Mouse (Mus musculus) lung, postnatal 36 days (tissue): ENCODE results near the gene Prop1.

Experiments used
- DNase-seq: peaks from one replicate; pipeline ENCODE4 v3.0.0; 2022; ENCODE audit warnings: mixed read lengths

The Prop1 gene

GRCm38 (mm10) chr11:50953665-50954064 is at the start of gene Prop1:
Gene Prop1, minus strand, starts transcription at chr11:50953765.
- no peak for DNase-seq

GRCm38 (mm10) chr11:51003296-51003695 is 49.7 kb upstream of the Prop1 start, which contains the start of gene Olfr51:
Gene Olfr51, plus strand, starts transcription at chr11:51003596.
- no peak for DNase-seq

- no peak for DNase-seq
These were observed 28.1 kb upstream of the Prop1 start, which contains the start of gene Olfr1377 for GRCm38 (mm10) chr11:50981667-50982066. Gene Olfr1377, plus strand, starts transcription at chr11:50981967.

- no peak for DNase-seq
These were observed 23.7 kb upstream of the Prop1 start for GRCm38 (mm10) chr11:50977216-50977615.

- no peak for DNase-seq
These were observed 12.7 kb upstream of the Prop1 start, which contains the start of gene Olfr1378 for GRCm38 (mm10) chr11:50966230-50966629. Gene Olfr1378, plus strand, starts transcription at chr11:50966530.

- DNase-seq: peak; percentile 21
These were observed 11.3 kb upstream of the Prop1 start for GRCm38 (mm10) chr11:50964886-50965285.

DNA sequence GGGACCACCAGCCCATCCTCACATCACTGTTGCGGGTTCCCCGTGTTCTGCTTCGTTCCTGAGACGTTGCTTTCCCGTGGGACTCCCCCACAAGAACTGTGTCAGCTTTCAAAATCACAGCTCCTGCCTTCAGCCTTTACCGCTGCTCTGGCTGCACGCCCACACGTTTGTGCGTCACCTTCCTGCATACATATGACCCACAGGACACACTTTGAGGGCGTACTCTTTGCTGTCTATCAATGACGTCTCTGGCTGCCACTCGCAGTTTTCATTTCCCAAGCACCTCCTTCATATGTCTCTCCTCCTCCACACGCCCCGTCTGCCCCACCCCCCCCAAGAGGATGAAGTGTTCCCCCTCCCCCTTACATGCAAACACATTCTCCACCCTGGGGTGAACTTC is 1.3 kb downstream of the Prop1 start:
- peak; percentile 27 for DNase-seq

DNA sequence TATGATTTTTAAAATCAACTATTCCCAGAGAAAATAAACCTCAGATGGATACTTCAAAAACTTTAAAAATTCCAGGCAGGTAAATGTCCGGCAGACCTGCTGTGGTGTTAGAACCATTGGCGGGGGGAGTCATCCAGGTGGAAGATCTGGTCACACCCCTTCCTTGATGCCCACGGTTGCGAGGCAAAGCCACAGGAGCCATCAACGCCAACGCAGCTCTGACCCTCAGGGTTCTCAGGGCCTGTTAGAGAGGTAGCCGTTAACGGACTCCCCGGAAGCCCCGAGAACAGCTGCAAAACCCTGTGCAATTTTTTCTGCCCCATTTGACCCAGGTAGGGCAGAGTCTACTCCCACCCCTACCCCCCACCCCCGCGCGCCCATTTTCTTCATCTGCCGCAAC is 10.1 kb downstream of the Prop1 start, which contains the start of gene 4933414I15Rik:
4933414I15Rik (minus strand) TSS at position 260 of the 400 bp plus-strand sequence.
- no peak for DNase-seq

DNA sequence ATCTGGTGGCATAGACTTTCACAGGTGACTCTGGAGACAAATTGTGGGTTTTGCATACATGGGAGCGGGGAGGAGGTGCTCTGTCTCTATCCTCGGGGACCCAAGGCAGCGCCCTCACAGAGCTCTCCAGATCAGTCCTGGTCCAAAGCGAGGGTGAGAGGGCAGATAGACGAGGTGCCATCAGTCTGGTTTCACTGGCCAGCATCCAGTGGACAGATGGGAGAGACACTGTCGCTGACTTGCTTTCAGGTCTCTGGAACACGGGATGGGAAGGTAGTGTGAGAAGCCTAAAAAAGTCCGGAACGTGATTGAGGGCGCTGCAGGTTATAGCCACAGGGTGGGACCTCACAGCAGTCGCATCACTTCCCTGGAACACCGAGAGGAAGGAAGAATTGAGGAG is 11.2 kb downstream of the Prop1 start:
- DNase-seq: no peak

DNA sequence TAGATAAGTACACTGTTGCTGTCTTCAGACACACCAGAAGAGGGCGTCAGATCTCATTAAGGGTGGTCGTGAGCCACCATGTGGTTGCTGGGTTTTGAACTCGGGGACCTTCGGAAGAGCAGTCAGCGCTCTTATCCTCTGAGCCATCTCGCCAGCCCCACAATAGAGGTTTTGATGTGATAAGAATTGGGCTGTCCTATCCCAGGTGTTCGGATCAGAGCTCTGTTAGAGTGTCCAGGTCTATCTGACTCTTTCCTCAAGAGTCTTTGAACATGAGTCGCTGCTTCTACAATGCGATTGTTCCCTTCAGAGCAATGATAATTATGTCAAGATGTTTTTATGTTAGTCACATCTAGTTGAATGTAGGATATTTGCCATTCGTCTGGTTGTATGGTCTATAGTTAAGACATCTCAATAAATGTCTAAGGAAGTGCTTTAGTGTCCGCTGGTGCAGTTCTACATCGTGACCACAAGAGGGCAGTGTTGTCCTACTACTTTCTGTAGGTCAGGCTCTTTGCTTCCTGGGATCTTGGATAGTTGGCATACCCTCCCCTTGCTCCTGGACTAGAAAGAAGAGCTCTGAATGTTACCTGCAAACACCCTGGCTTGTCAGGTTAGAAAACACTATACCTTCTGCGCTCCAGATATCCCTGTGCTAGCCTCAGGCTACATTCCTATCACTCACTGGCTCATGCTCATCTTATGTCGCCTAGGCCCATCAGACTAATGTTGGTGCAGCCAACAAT is 13.8 kb downstream of the Prop1 start:
- DNase-seq: peak; percentile 40

DNA sequence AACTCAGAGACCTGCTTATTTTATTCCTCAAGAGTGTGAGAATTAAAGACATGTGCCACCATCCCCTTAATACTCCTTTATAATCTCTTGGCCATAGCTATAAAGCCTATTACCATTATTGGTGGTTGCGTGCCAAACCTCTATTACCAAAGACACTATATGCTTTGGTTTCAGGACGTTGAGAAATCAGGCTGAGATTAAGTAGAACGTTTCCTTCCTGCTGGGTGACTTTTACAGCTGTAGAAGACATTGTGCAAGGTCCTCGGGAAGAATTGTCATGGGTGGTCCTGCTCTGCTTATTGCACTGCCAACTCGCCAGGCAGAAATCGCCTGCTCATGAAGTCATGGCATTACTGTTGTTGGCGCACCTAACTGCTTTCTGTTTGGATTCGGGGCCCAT is 15.1 kb downstream of the Prop1 start:
- DNase-seq: no peak

DNA sequence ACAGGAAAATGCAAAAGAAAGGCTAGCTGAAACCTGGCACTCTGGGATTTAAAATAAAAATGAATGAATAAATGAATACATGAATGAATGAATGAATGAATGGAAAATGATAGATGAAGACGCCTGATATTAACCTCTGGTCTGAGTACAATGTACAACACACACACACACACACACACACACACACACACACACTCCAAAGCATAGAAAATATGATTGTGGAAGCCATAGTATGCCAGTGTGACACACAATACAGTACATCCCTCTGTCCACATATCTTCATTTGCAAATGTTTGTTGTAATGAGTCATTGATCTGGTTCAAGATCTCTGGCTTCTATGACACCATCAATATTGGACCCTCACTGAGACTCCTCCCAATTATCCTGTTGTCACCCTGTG is 21.5 kb downstream of the Prop1 start:
- DNase-seq: no peak

GRCm38 (mm10) chr11:50931451-50931866 is 22.1 kb downstream of the Prop1 start, which contains the start of gene Zfp354b:
Gene Zfp354b, minus strand, starts transcription at chr11:50931633.
- DNase-seq: peak; percentile 93

GRCm38 (mm10) chr11:50931021-50931420 is 22.5 kb downstream of the Prop1 start:
- peak; percentile 27 for DNase-seq

DNA sequence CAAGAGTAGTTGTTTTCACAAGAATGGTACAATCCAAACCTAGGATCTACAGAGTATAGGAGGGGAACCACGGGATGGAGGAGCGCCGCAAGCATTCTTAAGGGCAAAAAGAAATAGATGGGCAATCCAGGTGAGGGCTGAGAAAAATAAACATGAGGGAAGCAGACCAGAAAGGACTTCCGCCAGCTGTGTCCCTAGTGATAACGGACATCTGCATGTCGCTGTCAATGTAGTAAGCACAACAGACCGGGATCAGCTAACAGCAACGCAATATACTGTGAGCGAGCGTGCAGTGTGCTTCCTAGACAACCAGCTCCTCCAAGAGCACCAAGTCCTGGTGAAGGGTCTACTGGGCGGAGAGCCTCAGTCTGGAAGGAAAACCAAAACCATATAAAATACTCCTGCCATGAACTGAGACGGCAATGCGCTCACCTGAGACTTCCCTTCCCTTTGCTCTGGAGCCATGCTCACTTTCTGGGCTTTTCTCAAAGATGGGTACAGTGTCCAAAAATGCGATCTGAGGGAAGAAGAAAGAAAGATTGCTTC is 23.0 kb downstream of the Prop1 start:
- peak; percentile 8 for DNase-seq

GRCm38 (mm10) chr11:50915671-50916320 is 37.8 kb downstream of the Prop1 start, which contains the start of gene Zfp2:
Gene Zfp2, minus strand, starts transcription at chr11:50916165.
- DNase-seq: peak; percentile 94

DNA sequence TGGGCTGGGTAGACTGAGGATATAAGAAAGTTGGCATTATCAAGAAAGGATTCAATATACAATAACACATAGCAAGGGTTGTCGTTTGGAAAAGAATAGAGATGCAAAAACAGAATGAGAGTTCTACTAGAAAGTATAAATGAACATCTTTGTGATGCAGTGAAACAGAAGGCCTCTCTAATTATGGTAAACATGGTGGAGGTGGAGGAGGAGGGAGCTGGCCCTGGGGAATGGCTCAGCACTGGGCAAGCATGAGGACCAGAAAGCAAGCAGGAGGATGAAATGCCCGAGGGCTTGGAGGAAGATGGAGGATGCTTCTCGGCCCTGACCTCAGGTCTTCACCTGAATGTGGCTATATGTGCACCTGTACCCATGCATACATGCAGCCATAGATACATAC is 39.1 kb downstream of the Prop1 start:
- no peak for DNase-seq

DNA sequence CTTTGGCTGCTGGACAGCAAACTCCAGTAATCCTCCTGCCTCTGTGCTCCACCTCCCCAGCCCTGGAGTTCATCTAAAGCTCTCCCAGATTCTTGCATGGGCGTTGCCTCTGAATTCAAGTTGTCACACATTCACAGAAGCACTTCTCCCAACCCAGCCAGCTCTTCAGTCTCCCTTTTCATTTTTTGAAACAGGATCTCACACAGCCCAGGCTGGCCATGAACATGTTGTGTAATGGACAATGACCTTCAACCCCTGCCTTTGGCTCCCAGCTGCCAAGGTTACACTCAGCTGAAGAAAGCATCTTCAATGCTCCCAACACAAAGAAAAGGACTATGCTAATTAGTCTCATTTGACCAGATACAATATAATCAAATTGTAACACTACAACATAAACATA is 40.3 kb downstream of the Prop1 start:
- no peak for DNase-seq

- no peak for DNase-seq
These were observed 45.4 kb downstream of the Prop1 start for GRCm38 (mm10) chr11:50908136-50908535.
